Mouse (Mus musculus) megakaryocyte progenitor cell, adult 5-6 weeks (primary cell): ENCODE measurements at regions not wholly inside any gene's neighbourhood (a gene's known extent, or its start where the extent isn't known, plus 50 kb on each side); places are given as distances from the start of the nearest gene placed in this dataset.

ENCODE experiments used
- ATAC-seq: replicated peaks from 2 replicates; pipeline ENCODE4 v1.8.0; 2016; ENCODE audit warnings: mild to moderate bottlenecking, moderate TSS enrichment, inconsistent platforms; ENCODE audit not compliant: poor library complexity

DNA sequence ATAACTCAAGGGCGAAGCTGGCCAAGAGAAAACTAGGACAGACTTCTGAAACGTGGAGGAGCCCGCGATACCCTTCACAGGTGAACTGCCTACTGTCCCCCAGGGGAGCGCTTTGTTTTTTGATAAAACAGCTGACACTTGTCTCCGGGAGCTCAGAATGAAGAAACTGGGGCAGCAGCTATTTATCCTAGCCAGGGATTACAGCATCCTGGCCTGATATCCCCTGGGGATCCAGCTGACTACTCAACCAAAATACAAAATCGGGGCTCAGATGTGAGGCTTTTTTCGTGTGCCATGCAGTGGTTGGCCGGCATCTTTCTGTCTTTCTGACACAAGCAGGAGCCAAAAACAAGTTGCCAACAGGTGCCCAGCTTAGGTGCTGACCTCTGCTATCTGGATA is 52.0 kb upstream of the A430005L14Rik start:
- no peak for ATAC-seq

DNA sequence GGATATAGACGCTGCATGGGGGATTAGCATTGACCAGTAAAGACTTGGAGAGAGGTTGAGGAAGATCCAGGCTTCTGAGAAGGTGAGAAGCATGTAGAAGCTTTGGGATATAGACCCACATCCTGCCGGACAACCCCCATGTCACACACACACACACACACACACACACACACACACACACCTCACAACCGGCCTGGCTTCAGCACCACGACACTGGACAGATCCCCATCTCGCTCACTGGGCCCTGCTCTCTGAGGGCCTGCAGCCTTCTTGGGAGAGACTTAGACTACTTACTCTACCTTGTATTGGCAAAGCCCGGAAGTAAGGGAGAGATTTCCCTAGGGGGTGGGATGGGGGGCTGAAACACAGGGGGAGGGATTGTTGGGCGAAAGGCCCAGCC is 51.5 kb upstream of the A430005L14Rik start:
- no peak for ATAC-seq
